Mouse (Mus musculus) hindbrain, embryonic 16.5 days (tissue): ENCODE measurements around the gene Ptprn2. TPM values are rescaled to one million over a fixed set of nuclear protein-coding genes. Genes with fewer than 3 reads are reported as not detected.
A peak's percentile ranks its signal among the peaks of the same experiment; 100 is the strongest.
"Not testable (repeated sequence)": the region's sequence is repeated elsewhere in the genome, so short reads cannot be mapped to it uniquely, and the experiment has no call there.

ENCODE experiments used
- ATAC-seq: fragments of 200-750 bp; cut with Nextera tagmentation; 2 replicates; pipeline ENCODE4 v1.8.0; 2017; ENCODE audit warnings: moderate TSS enrichment, moderate library complexity
- H3K27ac ChIP-seq: fragments of 300-500 bp; sonication (generic); 2 replicates; pipeline ENCODE4 v1.5.1; 2014; ENCODE audit warnings: low read depth, mild to moderate bottlenecking, control low read depth, low read length, moderate library complexity
- H3K27me3 ChIP-seq: fragments of 300-500 bp; sonication (generic); replicated peaks from 2 replicates; pipeline ENCODE4 v1.6.1; 2014; ENCODE audit warnings: low read length; ENCODE audit not compliant: control insufficient read depth, insufficient read depth
- H3K36me3 ChIP-seq: fragments of 300-500 bp; sonication (generic); 2 replicates; pipeline ENCODE4 v1.6.1; 2014; ENCODE audit warnings: mild to moderate bottlenecking, low read length, moderate library complexity, mixed read lengths; ENCODE audit not compliant: control insufficient read depth, insufficient read depth
- H3K4me1 ChIP-seq: fragments of 300-500 bp; sonication (generic); 2 replicates; pipeline ENCODE4 v1.6.1; 2014; ENCODE audit warnings: low read depth, low read length; ENCODE audit not compliant: control insufficient read depth, insufficient read depth
- H3K4me2 ChIP-seq: fragments of 300-500 bp; sonication (generic); 2 replicates; pipeline ENCODE4 v1.6.1; 2014; ENCODE audit warnings: mild to moderate bottlenecking, low read length, control low read depth, moderate library complexity
- H3K4me3 ChIP-seq: fragments of 300-500 bp; sonication (generic); 2 replicates; pipeline ENCODE4 v1.5.1; 2014; ENCODE audit warnings: mild to moderate bottlenecking, low read length, control low read depth, moderate library complexity
- H3K9ac ChIP-seq: fragments of 300-500 bp; sonication (generic); 2 replicates; pipeline ENCODE4 v1.6.1; 2014; ENCODE audit warnings: low read depth, mild to moderate bottlenecking, control low read depth, low read length, moderate library complexity
- H3K9me3 ChIP-seq: fragments of 300-500 bp; sonication (generic); 2 replicates; pipeline ENCODE4 v1.6.1; 2014; ENCODE audit warnings: mild to moderate bottlenecking, low read length, moderate library complexity; ENCODE audit not compliant: control insufficient read depth
- WGBS: fragments of 180-500 bp; shearing (Covaris S2); extraction: QIAGEN DNeasy Blood & Tissue Kit; methylation state at CpG from one replicate; pipeline ENCODE4 v1.1.7; 2014; 5-methylcytosine and 5-hydroxymethylcytosine counted together
- polyA plus RNA-seq: library from polyadenylated mRNA; unstranded; fragments of >200 nt; fragmentation: Nextera tagmentation; extraction: Ambion mirVana; gene quantifications from 2 replicates; pipeline ENCODE4 v1.2.1, GENCODE M21; 2015

Gene Ptprn2
- polyA plus RNA-seq, 1 experiment from 2014 or later, result 11.7 TPM

- H3K4me1 ChIP-seq, result no peaks in the 10 kb centered on the region
- ATAC-seq, result no peak
- no peaks in the 10 kb centered on the region for H3K27me3 ChIP-seq
- no peaks in the 10 kb centered on the region for H3K36me3 ChIP-seq
- no peak overlapping the region for H3K4me3 ChIP-seq
- no peaks in the 10 kb centered on the region for H3K9me3 ChIP-seq
- no peak overlapping the region for H3K4me2 ChIP-seq
- no peak overlapping the region for H3K27ac ChIP-seq
- no peak overlapping the region for H3K9ac ChIP-seq
Measured at GRCm38 (mm10) chr12:116498666-116499065, 13.1 kb downstream of the Ptprn2 start.

GRCm38 (mm10) chr12:116500652-116501051, 15.1 kb downstream of the Ptprn2 start:
- no peak overlapping the region for H3K9ac ChIP-seq
- H3K4me1 ChIP-seq, result no peaks in the 10 kb centered on the region
- H3K9me3 ChIP-seq, result no peaks in the 10 kb centered on the region
- peak; percentile 34; the same call in 1 of the 2 replicates for ATAC-seq
- H3K27me3 ChIP-seq, result no peaks in the 10 kb centered on the region
- no peak overlapping the region for H3K4me2 ChIP-seq
- 73% methylated on average over 11 of the region's 11 CpGs for WGBS
- no peak overlapping the region for H3K4me3 ChIP-seq
- H3K36me3 ChIP-seq, result no peaks in the 10 kb centered on the region
- H3K27ac ChIP-seq, result no peak overlapping the region

GRCm38 (mm10) chr12:116512482-116512881, 27.0 kb downstream of the Ptprn2 start:
- 93% methylated on average over 1 of the region's 1 CpGs for WGBS
- ATAC-seq, result no peak
- no peaks in the 10 kb centered on the region for H3K36me3 ChIP-seq

GRCm38 (mm10) chr12:116513788-116514187, 28.3 kb downstream of the Ptprn2 start:
- not testable (repeated sequence) for ATAC-seq, H3K9ac ChIP-seq, H3K9me3 ChIP-seq, H3K36me3 ChIP-seq, H3K27me3 ChIP-seq, H3K4me3 ChIP-seq, H3K4me1 ChIP-seq, H3K4me2 ChIP-seq, H3K27ac ChIP-seq
- 87% methylated on average over 2 of the region's 2 CpGs for WGBS

More at GRCm38 (mm10) chr12:116512482-116512881, 27.0 kb downstream of the Ptprn2 start:
- Histone ChIP-seq H3K4me3 (no peak overlapping the region), H3K27me3 (no peaks in the 10 kb centered on the region), H3K27ac (no peak overlapping the region), H3K4me1 (no peaks in the 10 kb centered on the region; the same call in 1 of the 2 replicates), H3K4me2 (no peak overlapping the region), H3K9ac (no peak overlapping the region), H3K9me3 (no peaks in the 10 kb centered on the region)

GRCm38 (mm10) chr12:116515824-116516223, 30.3 kb downstream of the Ptprn2 start:
- 0 out of 2 replicates have a peak overlapping the region, but pooled peaks have one; percentile 44 for H3K27ac ChIP-seq

GRCm38 (mm10) chr12:116528861-116529260, 43.3 kb downstream of the Ptprn2 start:
- Histone ChIP-seq H3K27ac (no peak overlapping the region), H3K9me3 (no peaks in the 10 kb centered on the region), H3K4me2 (no peak overlapping the region), H3K27me3 (no peaks in the 10 kb centered on the region), H3K9ac (no peak overlapping the region), H3K4me1 (no peaks in the 10 kb centered on the region), H3K4me3 (no peak overlapping the region), H3K36me3 (no peaks in the 10 kb centered on the region)
- no peak for ATAC-seq
- WGBS, result 79% methylated on average over 4 of the region's 4 CpGs

More at GRCm38 (mm10) chr12:116515824-116516223, 30.3 kb downstream of the Ptprn2 start:
- H3K4me2 ChIP-seq, result no peak overlapping the region
- H3K4me3 ChIP-seq, result no peak overlapping the region
- H3K27me3 ChIP-seq, result no peaks in the 10 kb centered on the region
- H3K36me3 ChIP-seq, result no peaks in the 10 kb centered on the region
- H3K4me1 ChIP-seq, result no peaks in the 10 kb centered on the region; the same call in 1 of the 2 replicates
- H3K9ac ChIP-seq, result no peak overlapping the region
- H3K9me3 ChIP-seq, result no peaks in the 10 kb centered on the region
- peak; percentile 66 for ATAC-seq

GRCm38 (mm10) chr12:116533281-116533680, 47.8 kb downstream of the Ptprn2 start:
- Histone ChIP-seq H3K9me3 (no peaks in the 10 kb centered on the region), H3K4me3 (no peak overlapping the region), H3K9ac (no peak overlapping the region), H3K4me1 (no peaks in the 10 kb centered on the region), H3K27me3 (no peaks in the 10 kb centered on the region), H3K27ac (no peak overlapping the region), H3K4me2 (no peak overlapping the region), H3K36me3 (no peaks in the 10 kb centered on the region)
- no peak for ATAC-seq

GRCm38 (mm10) chr12:116539305-116539704, 53.8 kb downstream of the Ptprn2 start:
- H3K36me3 ChIP-seq, result no peaks in the 10 kb centered on the region
- no peak overlapping the region for H3K4me2 ChIP-seq
- no peaks in the 10 kb centered on the region for H3K27me3 ChIP-seq
- no peak overlapping the region for H3K9ac ChIP-seq
- H3K4me3 ChIP-seq, result no peak overlapping the region
- 100% methylated on average over 1 of the region's 1 CpGs for WGBS
- H3K27ac ChIP-seq, result no peak overlapping the region
- no peak for ATAC-seq
- H3K9me3 ChIP-seq, result no peaks in the 10 kb centered on the region
- no peaks in the 10 kb centered on the region for H3K4me1 ChIP-seq

- no peaks in the 10 kb centered on the region for H3K4me1 ChIP-seq
- H3K36me3 ChIP-seq, result no peaks in the 10 kb centered on the region
- ATAC-seq, result peak; percentile 79
- no peak overlapping the region for H3K9ac ChIP-seq
- H3K27me3 ChIP-seq, result no peaks in the 10 kb centered on the region
- 79% methylated on average over 1 of the region's 1 CpGs for WGBS
- H3K27ac ChIP-seq, result no peak overlapping the region
- no peak overlapping the region for H3K4me2 ChIP-seq
- no peaks in the 10 kb centered on the region for H3K9me3 ChIP-seq
- no peak overlapping the region for H3K4me3 ChIP-seq
Measured at GRCm38 (mm10) chr12:116540608-116541007, 55.1 kb downstream of the Ptprn2 start.

GRCm38 (mm10) chr12:116550031-116550430, 64.5 kb downstream of the Ptprn2 start:
- ATAC-seq, result peak; percentile 72
- no peak overlapping the region for H3K27ac ChIP-seq

More at GRCm38 (mm10) chr12:116550031-116550430, 64.5 kb downstream of the Ptprn2 start:
- no peaks in the 10 kb centered on the region for H3K36me3 ChIP-seq
- no peaks in the 10 kb centered on the region for H3K9me3 ChIP-seq
- WGBS, result 57% methylated on average over 1 of the region's 1 CpGs
- H3K4me1 ChIP-seq, result no peaks in the 10 kb centered on the region; the same call in 1 of the 2 replicates
- H3K4me2 ChIP-seq, result no peak overlapping the region
- no peak overlapping the region for H3K9ac ChIP-seq
- no peak overlapping the region for H3K4me3 ChIP-seq
- no peaks in the 10 kb centered on the region for H3K27me3 ChIP-seq
